Mouse (Mus musculus): ENCODE results near the gene Opcml. TPM values are rescaled to one million over a fixed set of nuclear protein-coding genes. Genes with fewer than 3 reads are reported as not detected.

Gene Opcml
- polyA plus RNA-seq, 1 experiment from 2014 or later: 4.1 TPM

DNA sequence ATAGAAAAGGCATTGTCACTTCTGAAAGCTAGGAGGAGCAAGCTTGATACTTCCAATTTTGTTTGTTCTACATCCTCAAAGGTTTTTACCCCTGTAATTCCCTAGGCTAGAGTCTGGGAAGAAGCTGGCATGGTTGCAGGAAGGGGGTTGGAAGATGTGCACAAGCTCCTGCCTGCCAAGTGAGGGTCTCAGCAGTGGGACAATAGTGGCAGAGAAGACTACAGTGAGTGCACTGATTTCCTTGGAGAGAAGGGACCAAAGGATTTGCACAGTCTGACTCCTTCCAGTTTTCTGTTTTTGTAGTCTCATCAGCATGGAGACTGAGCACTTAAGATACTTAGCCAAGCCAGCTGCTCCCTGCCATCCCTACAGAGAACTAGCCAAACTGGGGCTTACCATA lies 177.7 kb downstream of the Opcml start:
- Histone ChIP-seq H3K27ac (no peak overlapping the region), H3K4me3 (replicated peaks) (no peak overlapping the region), H3K9me3 (no peaks in the 10 kb centered on the region), H3K27me3 (replicated peaks) (no peaks in the 10 kb centered on the region), H3K36me3 (no peaks in the 10 kb centered on the region), H3K9ac (no peak overlapping the region), H3K4me1 (no peaks in the 10 kb centered on the region), H3K4me2 (no peak overlapping the region)
- ATAC-seq (ENCODE audit: insufficient read depth, low FRiP score, low read depth): no peak

DNA sequence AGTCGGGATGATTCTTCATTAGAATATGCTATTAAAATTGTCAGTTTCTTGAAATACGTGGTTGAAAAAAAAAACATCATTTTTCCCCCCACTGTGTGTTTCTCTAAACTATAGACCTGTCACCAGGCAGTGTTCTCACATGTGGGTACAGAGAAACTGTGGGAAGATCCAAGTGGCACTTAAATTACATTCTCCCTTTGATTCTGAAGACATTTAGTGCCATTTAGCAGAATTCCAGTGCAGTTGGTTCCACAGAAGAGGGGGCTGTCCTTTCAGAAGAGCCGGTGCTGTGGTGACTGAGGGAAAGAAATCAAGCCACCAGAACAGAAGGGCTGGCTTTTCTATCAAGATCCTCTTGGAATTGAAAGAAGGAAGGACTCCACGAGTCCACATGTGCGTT lies 181.7 kb downstream of the Opcml start:
- Histone ChIP-seq H3K36me3 (no peaks in the 10 kb centered on the region), H3K27me3 (replicated peaks) (no peaks in the 10 kb centered on the region), H3K9me3 (no peaks in the 10 kb centered on the region), H3K4me2 (no peak overlapping the region), H3K4me3 (replicated peaks) (no peak overlapping the region), H3K4me1 (no peaks in the 10 kb centered on the region), H3K9ac (no peak overlapping the region), H3K27ac (no peak overlapping the region)
- 81% methylated on average over 5 of the region's 5 CpGs for WGBS
- no peak for ATAC-seq (ENCODE audit: insufficient read depth, low FRiP score, low read depth)

GRCm38 (mm10) chr9:27982576-27982975 lies 192.0 kb downstream of the Opcml start:
- Histone ChIP-seq H3K9me3 (no peaks in the 10 kb centered on the region), H3K27me3 (replicated peaks) (no peaks in the 10 kb centered on the region), H3K4me3 (replicated peaks) (no peak overlapping the region), H3K9ac (no peak overlapping the region), H3K4me2 (no peak overlapping the region), H3K4me1 (no peaks in the 10 kb centered on the region), H3K36me3 (no peaks in the 10 kb centered on the region), H3K27ac (no peak overlapping the region)
- no peak for ATAC-seq (ENCODE audit: insufficient read depth, low FRiP score, low read depth)

- Histone ChIP-seq H3K27ac (no peak overlapping the region), H3K9ac (no peak overlapping the region), H3K27me3 (replicated peaks) (no peaks in the 10 kb centered on the region), H3K4me2 (no peak overlapping the region), H3K4me1 (no peaks in the 10 kb centered on the region), H3K9me3 (no peaks in the 10 kb centered on the region), H3K36me3 (no peaks in the 10 kb centered on the region), H3K4me3 (replicated peaks) (no peak overlapping the region)
- ATAC-seq (ENCODE audit: insufficient read depth, low FRiP score, low read depth): no peak
- 61% methylated on average over 8 of the region's 8 CpGs for WGBS
Measured at GRCm38 (mm10) chr9:27986604-27987588, 196.3 kb downstream of the Opcml start.

- Histone ChIP-seq H3K4me1 (no peaks in the 10 kb centered on the region), H3K36me3 (no peaks in the 10 kb centered on the region), H3K4me3 (replicated peaks) (no peak overlapping the region), H3K4me2 (no peak overlapping the region), H3K27ac (no peak overlapping the region), H3K9ac (no peak overlapping the region), H3K27me3 (replicated peaks) (no peaks in the 10 kb centered on the region), H3K9me3 (no peaks in the 10 kb centered on the region)
- no peak for ATAC-seq (ENCODE audit: insufficient read depth, low FRiP score, low read depth)
- WGBS: 75% methylated on average over 4 of the region's 4 CpGs
Measured at GRCm38 (mm10) chr9:27991611-27992010, 201.0 kb downstream of the Opcml start.

DNA sequence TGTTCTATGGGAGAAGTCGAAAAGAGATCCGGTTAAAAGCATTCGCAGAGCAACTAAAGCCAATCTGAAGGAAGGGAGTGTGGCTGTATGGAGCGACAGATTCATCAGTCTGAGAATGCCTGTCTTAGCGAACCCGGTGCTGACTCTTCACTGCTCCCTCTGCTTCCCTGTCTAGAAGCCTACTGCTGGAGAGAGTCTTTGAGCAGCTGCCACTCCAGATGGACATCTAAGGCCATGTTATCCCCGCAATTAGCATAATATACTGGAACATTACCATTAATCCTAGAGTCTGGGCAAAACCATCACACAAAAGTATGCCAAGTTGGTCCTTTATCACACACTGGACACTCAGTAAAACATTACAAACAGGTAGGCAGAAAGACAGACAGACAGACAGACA lies 206.0 kb downstream of the Opcml start:
- ATAC-seq (ENCODE audit: insufficient read depth, low FRiP score, low read depth): no peak
- H3K36me3 ChIP-seq: no peaks in the 10 kb centered on the region
- 82% methylated on average over 7 of the region's 7 CpGs for WGBS

DNA sequence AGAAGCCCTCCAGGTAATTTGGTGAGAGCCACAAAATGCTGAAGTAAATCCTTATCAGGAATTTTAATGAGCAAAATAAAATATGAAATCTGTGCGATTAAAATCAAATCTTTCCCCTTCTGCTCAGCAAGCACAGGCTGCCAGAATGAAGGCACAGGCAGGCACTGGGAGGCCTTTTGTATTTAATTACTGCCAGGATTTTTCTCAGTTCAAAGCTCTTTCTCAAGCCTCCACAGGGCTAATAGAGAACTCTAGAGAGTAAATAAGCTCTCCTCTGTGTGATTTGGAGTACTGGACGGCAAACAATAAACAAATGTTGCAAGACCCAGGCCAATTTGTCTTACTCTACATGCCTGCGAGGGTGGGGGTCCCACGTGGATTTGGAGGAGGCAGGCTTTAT lies 208.2 kb downstream of the Opcml start:
- 43% methylated on average over 4 of the region's 4 CpGs for WGBS
- Histone ChIP-seq H3K4me3 (replicated peaks) (no peak overlapping the region), H3K9ac (no peak overlapping the region), H3K27ac (no peak overlapping the region), H3K36me3 (no peaks in the 10 kb centered on the region), H3K4me1 (no peaks in the 10 kb centered on the region), H3K9me3 (no peaks in the 10 kb centered on the region), H3K4me2 (no peak overlapping the region), H3K27me3 (replicated peaks) (no peaks in the 10 kb centered on the region)
- no peak for ATAC-seq (ENCODE audit: insufficient read depth, low FRiP score, low read depth)

More for the DNA sequence above, 206.0 kb downstream of the Opcml start:
- Histone ChIP-seq H3K4me3 (replicated peaks) (no peak overlapping the region), H3K4me1 (no peaks in the 10 kb centered on the region), H3K27me3 (replicated peaks) (no peaks in the 10 kb centered on the region), H3K9me3 (no peaks in the 10 kb centered on the region), H3K27ac (no peak overlapping the region), H3K4me2 (no peak overlapping the region), H3K9ac (no peak overlapping the region)

GRCm38 (mm10) chr9:28003131-28003530 lies 212.6 kb downstream of the Opcml start:
- no peaks in the 10 kb centered on the region for H3K9me3 ChIP-seq
- H3K4me2 ChIP-seq: no peak overlapping the region
- no peaks in the 10 kb centered on the region for H3K27me3 ChIP-seq (replicated peaks)
- WGBS: 81% methylated on average over 3 of the region's 3 CpGs
- H3K36me3 ChIP-seq: no peaks in the 10 kb centered on the region
- no peak overlapping the region for H3K27ac ChIP-seq
- no peaks in the 10 kb centered on the region for H3K4me1 ChIP-seq
- no peak for ATAC-seq (ENCODE audit: insufficient read depth, low FRiP score, low read depth)
- H3K4me3 ChIP-seq (replicated peaks): no peak overlapping the region
- H3K9ac ChIP-seq: no peak overlapping the region

- Histone ChIP-seq H3K4me2 (no peak overlapping the region), H3K9me3 (no peaks in the 10 kb centered on the region)
Measured at GRCm38 (mm10) chr9:28011483-28011882, 220.9 kb downstream of the Opcml start.

GRCm38 (mm10) chr9:28012664-28013063 lies 222.1 kb downstream of the Opcml start:
- WGBS: 62% methylated on average over 7 of the region's 7 CpGs
- Histone ChIP-seq H3K27ac (peak overlapping the region; percentile 35; the same call in 1 of the 2 replicates), H3K4me1 (no peaks in the 10 kb centered on the region)

More at GRCm38 (mm10) chr9:28011483-28011882, 220.9 kb downstream of the Opcml start:
- Histone ChIP-seq H3K4me3 (replicated peaks) (no peak overlapping the region), H3K4me1 (no peaks in the 10 kb centered on the region), H3K27me3 (replicated peaks) (no peaks in the 10 kb centered on the region), H3K9ac (no peak overlapping the region), H3K27ac (no peak overlapping the region), H3K36me3 (no peaks in the 10 kb centered on the region)
- ATAC-seq (ENCODE audit: insufficient read depth, low FRiP score, low read depth): no peak
- WGBS: 42% methylated on average over 8 of the region's 8 CpGs

GRCm38 (mm10) chr9:28013192-28013591 lies 222.6 kb downstream of the Opcml start:
- Histone ChIP-seq H3K9ac (no peak overlapping the region), H3K4me3 (replicated peaks) (no peak overlapping the region), H3K4me2 (no peak overlapping the region), H3K27me3 (replicated peaks) (no peaks in the 10 kb centered on the region), H3K4me1 (no peaks in the 10 kb centered on the region), H3K9me3 (no peaks in the 10 kb centered on the region), H3K36me3 (no peaks in the 10 kb centered on the region), H3K27ac (no peak overlapping the region)
- 49% methylated on average over 3 of the region's 3 CpGs for WGBS
- ATAC-seq (ENCODE audit: insufficient read depth, low FRiP score, low read depth): no peak

More at GRCm38 (mm10) chr9:28012664-28013063, 222.1 kb downstream of the Opcml start:
- Histone ChIP-seq H3K9me3 (no peaks in the 10 kb centered on the region), H3K36me3 (no peaks in the 10 kb centered on the region), H3K4me3 (replicated peaks) (no peak overlapping the region), H3K9ac (no peak overlapping the region), H3K4me2 (no peak overlapping the region), H3K27me3 (replicated peaks) (no peaks in the 10 kb centered on the region)
- no peak for ATAC-seq (ENCODE audit: insufficient read depth, low FRiP score, low read depth)

DNA sequence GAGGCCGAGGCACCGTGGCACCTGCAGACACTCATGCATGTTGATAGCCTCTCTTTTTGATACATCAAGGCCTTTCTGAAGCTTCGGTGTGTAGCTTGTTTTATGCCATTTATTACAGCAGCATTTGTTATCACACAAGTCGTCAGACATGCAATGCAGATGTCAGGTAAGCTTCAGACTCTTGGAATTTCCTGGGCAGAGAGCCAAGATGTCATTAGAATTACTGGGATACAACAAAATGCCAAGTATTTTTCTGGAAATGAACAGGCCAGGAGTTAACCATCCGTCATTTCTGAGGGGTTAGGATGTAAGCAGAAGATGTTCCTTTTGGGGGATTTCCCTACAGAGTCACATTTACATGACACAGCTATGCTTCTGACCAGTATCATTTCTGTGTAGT lies 237.6 kb downstream of the Opcml start:
- 34% methylated on average over 5 of the region's 5 CpGs for WGBS
- ATAC-seq (ENCODE audit: insufficient read depth, low FRiP score, low read depth): no peak
- H3K4me2 ChIP-seq: no peak overlapping the region
- H3K27me3 ChIP-seq (replicated peaks): no peaks in the 10 kb centered on the region
- no peak overlapping the region for H3K9ac ChIP-seq
- no peak overlapping the region for H3K27ac ChIP-seq
- H3K36me3 ChIP-seq: no peaks in the 10 kb centered on the region
- peaks cover 4% of the 10 kb centered on the region; the same call in 1 of the 2 replicates for H3K4me1 ChIP-seq
- H3K4me3 ChIP-seq (replicated peaks): no peak overlapping the region
- H3K9me3 ChIP-seq: no peaks in the 10 kb centered on the region

Data from stomach, embryonic 15.5 days (tissue).